Mouse (Mus musculus): ENCODE measurements around the gene Arl8a.
"Not testable (repeated sequence)": the region's sequence is repeated elsewhere in the genome, so short reads cannot be mapped to it uniquely, and the experiment has no call there.

The Arl8a gene

DNA sequence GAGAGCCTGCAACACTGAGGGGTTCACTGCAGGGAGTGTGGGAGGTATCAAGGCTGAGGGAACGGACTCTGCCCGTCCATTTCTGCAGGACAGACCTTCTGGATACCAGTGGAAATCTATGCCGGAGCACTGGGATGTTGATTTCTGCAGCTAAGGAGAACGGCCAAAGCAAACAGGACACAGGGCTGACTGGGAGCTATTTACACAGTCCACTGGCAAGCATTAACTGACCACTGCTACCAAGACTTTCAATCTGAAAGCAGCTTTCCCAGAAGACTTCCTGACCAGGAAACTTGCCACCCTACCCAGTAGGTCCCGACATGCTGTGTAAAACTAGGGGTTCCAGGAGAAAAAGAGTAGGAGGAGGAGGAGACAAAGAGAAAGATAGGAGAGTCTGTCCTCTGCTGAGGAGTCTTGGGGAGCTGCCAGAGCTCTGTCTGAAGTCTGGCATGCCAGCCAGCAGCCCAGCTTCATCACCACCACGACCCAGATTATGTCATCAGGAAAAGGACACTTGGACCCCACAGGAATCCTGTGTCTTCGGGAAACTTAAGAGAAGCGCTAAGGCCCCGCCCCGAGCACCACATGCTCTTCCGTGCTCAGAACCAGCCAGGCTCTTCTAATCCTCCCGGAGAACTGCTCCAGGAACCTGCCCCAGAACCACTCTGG, 23.1 kb downstream of the Arl8a start:
- DNase-seq (ENCODE audit: low read depth, low spot score), result no peak

GRCm38 (mm10) chr1:135170299-135170698, 23.7 kb downstream of the Arl8a start:
- no peak for DNase-seq (ENCODE audit: low read depth, low spot score)

DNA sequence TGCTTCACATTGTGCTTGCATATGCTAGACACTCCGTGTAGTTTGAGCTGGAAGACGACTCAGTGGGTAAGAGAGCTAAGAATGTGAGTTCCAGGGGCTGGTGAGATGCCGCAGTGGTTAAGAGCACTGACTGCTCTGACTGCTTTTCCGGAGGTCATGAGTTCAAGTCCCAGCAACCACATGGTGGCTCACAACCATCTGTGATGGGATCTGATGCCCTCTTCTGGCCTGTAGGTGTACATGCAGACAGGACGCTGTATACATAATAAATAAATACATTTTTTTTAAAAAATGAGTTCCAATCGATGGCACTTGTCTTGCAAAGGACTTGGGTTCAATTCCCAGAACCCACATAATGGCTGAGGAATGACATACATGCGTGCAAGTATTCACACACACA, 24.6 kb downstream of the Arl8a start:
- DNase-seq (ENCODE audit: low read depth, low spot score), result no peak

- peak; percentile 90 for DNase-seq (ENCODE audit: low read depth, low spot score)
Observed at GRCm38 (mm10) chr1:135171984-135172383, 25.4 kb downstream of the Arl8a start.

DNA sequence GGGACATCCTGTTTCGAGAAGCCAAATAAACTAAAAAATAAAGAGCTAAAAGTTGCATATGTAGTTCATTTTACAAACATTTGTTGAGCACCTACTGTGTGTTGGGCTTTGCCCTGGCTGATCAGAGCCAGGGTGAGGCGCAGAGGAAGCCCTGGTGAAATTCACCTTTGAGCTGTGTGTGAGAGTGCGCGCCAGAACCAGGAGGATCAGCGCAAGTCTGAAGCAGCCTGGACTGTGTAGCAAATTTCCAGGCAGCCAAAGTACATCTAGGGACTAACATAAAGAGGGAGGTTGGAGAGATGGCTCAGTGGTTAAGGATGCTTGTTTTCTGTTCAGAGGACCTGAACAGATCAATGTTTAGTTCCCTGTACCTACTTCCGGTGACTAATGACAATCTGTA, 26.7 kb downstream of the Arl8a start:
- no peak for DNase-seq (ENCODE audit: low read depth, low spot score)

- DNase-seq (ENCODE audit: low read depth, low spot score), result no peak
Observed at GRCm38 (mm10) chr1:135175176-135175575, 28.6 kb downstream of the Arl8a start.

DNA sequence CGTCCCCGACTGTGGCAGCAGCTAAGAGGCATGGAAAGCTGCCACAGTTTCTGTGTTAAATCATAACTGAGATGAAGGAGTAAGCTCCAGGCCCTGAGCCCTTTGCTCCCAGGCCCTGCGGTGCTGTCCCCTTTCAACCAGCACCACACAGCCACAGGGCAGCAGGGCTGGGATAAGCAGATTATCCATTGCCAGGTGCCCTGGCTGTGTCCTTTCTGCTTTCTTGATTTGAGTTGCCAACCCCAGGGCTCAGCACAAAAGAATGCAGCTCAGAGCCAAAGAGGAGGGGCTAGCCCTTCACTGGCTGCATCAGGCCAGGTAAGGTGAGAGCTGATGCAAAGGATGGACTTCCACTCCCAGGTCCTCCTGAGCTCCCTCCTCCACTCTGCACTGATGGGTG, 31.1 kb downstream of the Arl8a start:
- DNase-seq (ENCODE audit: low read depth, low spot score), result no peak

DNA sequence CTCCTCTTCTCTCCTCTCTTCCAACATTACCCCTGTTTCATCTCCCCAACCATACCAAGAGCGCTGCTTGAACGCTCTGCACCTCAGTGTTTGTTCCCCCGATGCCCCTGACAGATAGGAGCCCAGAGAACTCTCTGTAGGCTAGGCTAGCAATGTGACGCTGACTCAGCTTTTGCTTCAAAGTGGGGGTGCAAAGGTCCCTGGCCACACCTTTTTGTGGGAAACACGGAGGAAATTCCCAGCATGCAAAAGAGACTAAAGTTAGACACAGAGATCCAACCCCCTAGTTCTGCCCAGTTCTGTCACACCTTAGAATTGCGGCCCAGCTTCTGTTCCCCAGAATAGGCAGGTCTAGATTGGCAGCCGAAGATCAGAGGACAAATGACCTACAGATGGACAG, 32.2 kb downstream of the Arl8a start:
- DNase-seq (ENCODE audit: low read depth, low spot score), result no peak

- DNase-seq (ENCODE audit: low read depth, low spot score), result no peak
Observed at GRCm38 (mm10) chr1:135180830-135181229, 34.2 kb downstream of the Arl8a start.

- no peak for DNase-seq (ENCODE audit: low read depth, low spot score)
Observed at GRCm38 (mm10) chr1:135181275-135181674, 34.7 kb downstream of the Arl8a start.

GRCm38 (mm10) chr1:135181880-135182623, 35.4 kb downstream of the Arl8a start:
- DNase-seq (ENCODE audit: low read depth, low spot score), result no peak

- no peak for DNase-seq (ENCODE audit: low read depth, low spot score)
Observed at GRCm38 (mm10) chr1:135182975-135183374, 36.4 kb downstream of the Arl8a start.

DNA sequence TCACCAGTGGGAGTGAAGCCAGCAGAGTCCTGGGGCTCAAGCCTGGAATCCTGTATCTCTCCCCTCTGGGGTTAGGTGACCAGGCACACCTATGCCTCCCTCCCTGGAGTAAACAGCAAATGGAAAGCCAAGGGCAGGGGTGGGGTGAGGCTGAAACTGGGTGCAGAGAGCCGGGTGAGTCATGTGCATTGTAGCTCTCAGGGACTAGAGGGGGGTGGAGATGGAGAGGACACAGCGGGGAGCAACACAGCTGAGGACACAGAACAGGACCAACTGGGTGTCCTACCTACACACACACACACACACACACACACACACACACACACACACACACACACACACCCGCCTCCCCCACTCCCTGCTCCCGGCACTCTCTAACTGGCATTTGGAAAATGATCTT, 36.8 kb downstream of the Arl8a start:
- DNase-seq (ENCODE audit: low read depth, low spot score), result peak; percentile 44

- DNase-seq (ENCODE audit: low read depth, low spot score), result peak; percentile 80
Observed at GRCm38 (mm10) chr1:135183941-135184570, 37.4 kb downstream of the Arl8a start.

- DNase-seq (ENCODE audit: low read depth, low spot score), result no peak
Observed at GRCm38 (mm10) chr1:135185936-135186335, 39.3 kb downstream of the Arl8a start.

DNA sequence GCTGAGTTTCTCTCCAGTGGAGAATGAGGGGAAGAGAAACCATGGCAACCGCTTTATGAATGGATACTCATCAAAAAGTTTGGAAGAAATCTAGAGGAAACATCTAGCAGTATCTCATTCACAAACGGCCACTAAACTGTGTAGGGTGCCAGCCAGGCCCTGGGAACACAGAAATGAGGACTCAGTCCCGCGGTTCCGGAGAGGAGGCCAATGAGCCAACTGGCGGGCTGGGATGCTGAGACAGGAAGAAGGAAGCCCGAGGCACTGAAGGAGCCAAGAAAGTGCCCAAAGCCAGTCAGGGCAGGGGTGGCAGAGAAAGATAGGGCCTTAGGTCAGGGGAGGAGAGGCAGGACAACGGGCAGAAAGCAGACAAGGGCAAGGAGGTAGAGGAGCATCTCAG, 39.8 kb downstream of the Arl8a start:
- DNase-seq (ENCODE audit: low read depth, low spot score), result no peak

DNA sequence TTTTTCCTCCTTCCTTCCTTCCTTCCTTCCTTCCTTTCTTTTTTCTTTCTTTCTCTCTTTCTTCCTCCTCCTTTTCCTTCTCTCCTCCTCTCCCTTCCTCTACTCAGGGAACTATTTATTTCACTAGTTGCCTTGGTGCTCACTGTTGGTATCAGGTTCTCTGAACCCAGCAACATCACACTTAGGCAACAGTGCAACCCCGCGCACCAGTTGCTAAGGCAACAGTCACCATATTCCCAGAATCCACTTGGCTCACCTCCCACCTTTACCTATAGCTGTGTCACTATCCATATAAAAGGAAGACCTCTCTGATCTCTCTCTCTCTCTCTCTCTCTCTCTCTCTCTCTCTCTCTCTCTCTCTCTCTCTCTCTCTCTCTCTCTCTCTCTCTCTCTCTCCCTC, 40.4 kb downstream of the Arl8a start:
- not testable (repeated sequence) for DNase-seq (ENCODE audit: low read depth, low spot score)

- peak; percentile 98 for DNase-seq (ENCODE audit: low read depth, low spot score)
Observed at GRCm38 (mm10) chr1:135188197-135188596, 41.6 kb downstream of the Arl8a start.

- no peak for DNase-seq (ENCODE audit: low read depth, low spot score)
Observed at GRCm38 (mm10) chr1:135189186-135189585, 42.6 kb downstream of the Arl8a start.

- not testable (repeated sequence) for DNase-seq (ENCODE audit: low read depth, low spot score)
Observed at GRCm38 (mm10) chr1:135194335-135194734, 47.7 kb downstream of the Arl8a start.

DNA sequence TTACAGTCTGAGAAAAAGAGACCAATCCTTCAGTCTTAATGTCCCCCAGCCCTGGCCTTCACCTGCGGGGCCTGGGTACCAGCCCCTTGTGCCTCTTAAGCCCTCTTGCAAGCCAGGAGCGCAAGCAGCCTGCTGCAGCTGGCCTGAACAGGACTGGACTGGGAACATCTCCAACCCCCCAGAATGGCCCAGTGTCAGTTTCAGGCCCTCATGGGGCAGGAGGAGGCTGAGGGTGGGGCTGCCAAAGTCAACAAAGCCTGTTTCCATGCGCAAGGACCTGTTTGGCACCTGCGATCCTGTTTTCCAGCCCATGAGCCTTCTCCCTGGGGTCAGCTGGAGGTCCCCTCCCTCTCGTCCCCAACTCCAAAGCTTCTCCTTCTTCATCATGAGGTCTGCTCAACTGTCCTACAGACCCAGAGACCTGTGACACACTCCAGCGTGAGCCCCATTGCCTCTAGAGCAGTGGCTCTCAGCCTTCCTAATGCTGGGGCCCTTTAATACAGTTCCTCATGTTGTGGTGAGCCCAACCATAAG, 49.4 kb downstream of the Arl8a start:
- DNase-seq (ENCODE audit: low read depth, low spot score), result no peak

GRCm38 (mm10) chr1:135198412-135198811, 51.8 kb downstream of the Arl8a start:
- DNase-seq (ENCODE audit: low read depth, low spot score), result no peak
